Mouse (Mus musculus) bone marrow, adult 2 months (tissue): ENCODE measurements around the gene Lasp1.

Experiments
- CTCF ChIP-seq: fragments of 200-500 bp; IDR thresholded peaks from 2 replicates; pipeline ENCODE4 v1.5.1; 2011; ENCODE audit warnings: low read length, control low read depth; ENCODE audit not compliant: control insufficient read depth, insufficient read depth
- POLR2A ChIP-seq: fragments of 200-500 bp; IDR thresholded peaks from 2 replicates; pipeline ENCODE4 v1.6.1; 2011; ENCODE audit warnings: low read depth, mild to moderate bottlenecking, control low read depth, low read length, borderline replicate concordance; ENCODE audit not compliant: control insufficient read depth

DNA sequence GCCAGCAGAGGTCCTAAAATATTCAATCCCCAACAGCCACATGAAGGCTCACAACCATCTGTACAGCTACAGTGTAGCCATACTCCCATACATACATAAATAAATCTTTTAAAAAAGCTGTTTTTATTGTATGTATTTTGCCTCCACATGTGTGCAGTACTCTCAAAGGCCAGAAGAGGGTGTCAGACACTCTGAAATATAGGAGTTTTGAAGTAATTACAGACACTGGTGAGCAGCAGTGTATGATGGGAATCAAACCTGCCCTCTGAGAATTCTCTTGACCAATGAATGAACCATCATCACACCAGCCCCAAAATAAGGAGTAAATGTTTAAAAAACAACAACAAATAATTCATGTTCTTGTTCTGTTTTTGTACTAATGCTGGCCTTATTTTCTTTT is 37.2 kb upstream of the Lasp1 start:
- TF ChIP-seq CTCF (no peak), POLR2A (no peak)
